8 mouse cellular contexts compared by ENCODE assay signal in genomic region chr11:23007481-23008180, GRCm38 (mm10). TPM values are rescaled to one million over a fixed set of nuclear protein-coding genes. Genes with fewer than 3 reads are reported as not detected.
DNase-seq lines count a peak whose midpoint lies in the region; ATAC-seq and TF ChIP-seq lines count a peak whose summit lies in the region.

Gene Fam161a (plus strand): TSS chr11:23007531.

- DNase-seq in Muller cell, postnatal 12 days (ENCODE audit: inconsistent ontology term): peak; percentile 92
- peak; percentile 85 for DNase-seq in cerebellum, adult 8-10 months
- peak; percentile 91 for DNase-seq in forebrain, postnatal 0 days
- DNase-seq in heart, postnatal 4 days: peak; percentile 76
- DNase-seq in layer of hippocampus, adult 2 months (ENCODE audit: low spot score in 2 of 2): peak; percentile 78 to 94
- DNase-seq in lung, adult 2 months: peak; percentile 64
- peak; percentile 68 for DNase-seq in testis, postnatal 10 days (ENCODE audit: low spot score)

- ATAC-seq in forebrain, postnatal 0 days: peak; percentile 94
- peak; percentile 96 for ATAC-seq in neural tube, embryonic 15.5 days (ENCODE audit: low FRiP score)

- H3K9me3 ChIP-seq in forebrain, postnatal 0 days (ENCODE audit: low read length): no peaks in the 10 kb centered on the region
- no peaks in the 10 kb centered on the region for H3K9me3 ChIP-seq in neural tube, embryonic 15.5 days (replicated peaks)

- H3K9ac ChIP-seq in forebrain, postnatal 0 days: peak within 1 kb of the TSS; percentile 77
- H3K9ac ChIP-seq in neural tube, embryonic 15.5 days (replicated peaks): peak within 1 kb of the TSS; percentile 73

- no peaks in the 10 kb centered on the region for H3K4me1 ChIP-seq in forebrain, postnatal 0 days (ENCODE audit: insufficient read depth)
- H3K4me1 ChIP-seq in lung, adult 2 months (ENCODE audit: control insufficient read depth, insufficient read depth, low read length): peaks cover 5% of the 10 kb centered on the region
- peaks cover 7% of the 10 kb centered on the region for H3K4me1 ChIP-seq in neural tube, embryonic 15.5 days

- peaks cover 21% of the 10 kb centered on the region for H3K36me3 ChIP-seq in forebrain, postnatal 0 days (ENCODE audit: insufficient read depth)
- H3K36me3 ChIP-seq in neural tube, embryonic 15.5 days: peaks cover 19% of the 10 kb centered on the region

- peak within 1 kb of the TSS; percentile 55 for H3K4me3 ChIP-seq in forebrain, postnatal 0 days (ENCODE audit: low read depth, low read length)
- H3K4me3 ChIP-seq in layer of hippocampus, adult 2 months: peak within 1 kb of the TSS; percentile 74
- H3K4me3 ChIP-seq in lung, adult 2 months (replicated peaks; ENCODE audit: extremely low read depth, low read depth, low read length): peak within 1 kb of the TSS; percentile 71
- H3K4me3 ChIP-seq in neural tube, embryonic 15.5 days (replicated peaks): peak within 1 kb of the TSS; percentile 62

- H3K27me3 ChIP-seq in forebrain, postnatal 0 days (ENCODE audit: insufficient read depth, low read length): no peaks in the 10 kb centered on the region
- no peaks in the 10 kb centered on the region for H3K27me3 ChIP-seq in neural tube, embryonic 15.5 days (replicated peaks)

- no peak for TF ChIP-seq CTCF in forebrain, postnatal 0 days (IDR thresholded peaks at IDR 0.05; ENCODE audit: low read depth)
- no peak for TF ChIP-seq CTCF in layer of hippocampus, adult 2 months (conservative IDR thresholded peaks at IDR 0.05)
- TF ChIP-seq CTCF in lung, adult 2 months (IDR thresholded peaks at IDR 0.05; ENCODE audit: insufficient read depth, low read length): no peak

- H3K27ac ChIP-seq in forebrain, postnatal 0 days (ENCODE audit: low read depth, low read length): peak within 1 kb of the TSS; percentile 92
- H3K27ac ChIP-seq in layer of hippocampus, adult 2 months: peak within 1 kb of the TSS; percentile 91
- H3K27ac ChIP-seq in neural tube, embryonic 15.5 days (replicated peaks): peak within 1 kb of the TSS; percentile 93

- no peak for TF ChIP-seq POLR2A in lung, adult 2 months (IDR thresholded peaks at IDR 0.05; ENCODE audit: borderline replicate concordance, extremely low read depth, low read depth, low read length)

- peak within 1 kb of the TSS; percentile 81 for H3K4me2 ChIP-seq in forebrain, postnatal 0 days (ENCODE audit: low read depth)
- H3K4me2 ChIP-seq in neural tube, embryonic 15.5 days: peak within 1 kb of the TSS; percentile 70

- WGBS in forebrain, postnatal 0 days: under 1% methylated on average over 22 of the region's 22 CpGs
- WGBS in lung, adult 2 months: under 1% methylated on average over 22 of the region's 22 CpGs
- WGBS in neural tube, embryonic 15.5 days: under 1% methylated on average over 22 of the region's 22 CpGs

RNA-seq across cellular contexts. Expression of gene Fam161a, which starts in this region (rescaled TPM):
- 7.8 and 9.5 TPM in 2 replicates for total RNA-seq in forebrain, postnatal 0 days (2014; rRNA removed)
- polyA plus RNA-seq in forebrain, postnatal 0 days (2015; fragmentation: Nextera tagmentation; extraction: Ambion mirVana): 3.4 and 6.9 TPM in 2 replicates
- total RNA-seq in heart, postnatal 4 days (2021): 1 to 10 TPM; 1.7 to 2.0 TPM
- total RNA-seq in layer of hippocampus, adult 2 months (2021): 1 to 10 TPM; 4.6 to 5.2 TPM
- 3.2 and 6.3 TPM in 2 replicates for polyA plus RNA-seq in lung, adult 2 months (2012; rRNA removed)
- 3.2 and 5.3 TPM in 2 replicates for polyA plus RNA-seq in neural tube, embryonic 15.5 days (2015; fragmentation: Nextera tagmentation; extraction: Ambion mirVana)

Comparison
In these comparisons a context has a peak if more than half of its experiments do, and no peak if none do; other contexts are left out.
1. Peak in every context shown above with its lines: DNase-seq, ATAC-seq, H3K4me3 ChIP-seq and H3K27ac ChIP-seq.